Mouse (Mus musculus): ENCODE measurements at regions not wholly inside any gene's neighbourhood (a gene's known extent, or its start where the extent isn't known, plus 50 kb on each side); places are given as distances from the start of the nearest gene placed in this dataset.

DNA sequence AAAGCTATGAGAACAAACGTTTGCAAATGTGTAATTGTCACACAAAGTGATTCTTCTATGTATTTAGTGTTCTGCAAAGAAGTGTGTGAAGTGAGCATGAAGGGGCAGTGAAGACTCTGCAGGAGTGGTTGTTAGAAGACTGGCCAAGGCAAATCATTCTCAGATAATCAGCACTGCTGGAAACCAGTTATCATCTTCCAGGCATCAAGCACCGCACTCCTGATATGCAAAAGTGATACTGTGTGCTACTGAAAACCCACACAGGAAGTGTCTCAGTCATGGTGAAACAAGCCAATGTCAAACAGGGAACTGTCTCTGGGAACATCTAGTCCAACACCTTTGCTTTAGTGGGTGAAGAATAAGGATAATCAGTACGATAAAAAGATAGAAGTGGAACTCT, 427.9 kb upstream of the Cited2 start:
- 71% methylated on average over 3 of the region's 3 CpGs for WGBS
- no peak overlapping the region for H3K27ac ChIP-seq
- H3K4me1 ChIP-seq (ENCODE audit: control insufficient read depth, insufficient read depth, low read length), result no peaks in the 10 kb centered on the region
- no peaks in the 10 kb centered on the region for H3K27me3 ChIP-seq (ENCODE audit: control insufficient read depth, insufficient read depth, low read length)
- no peak overlapping the region for H3K4me3 ChIP-seq
- no peaks in the 10 kb centered on the region for H3K79me2 ChIP-seq (replicated peaks; ENCODE audit: control insufficient read depth, insufficient read depth, low read length)
- H3K9ac ChIP-seq (ENCODE audit: low read depth, low read length), result no peak overlapping the region
- no peak for DNase-seq
- TF ChIP-seq POLR2A (IDR thresholded peaks at IDR 0.05; ENCODE audit: insufficient read depth, low read depth, low read length) (no peak), EP300 (IDR thresholded peaks at IDR 0.05; ENCODE audit: insufficient read depth, low read depth, low read length) (no peak), CTCF (IDR thresholded peaks at IDR 0.05) (no peak)
- H3K36me3 ChIP-seq (ENCODE audit: control insufficient read depth, insufficient read depth, low read length), result no peaks in the 10 kb centered on the region; the same call in 1 of the 2 replicates
- intact Hi-C loops (cut with DNase I), result loop anchor here (10.0 kb wide), 1 partner anchor 430 kb away; the partner anchor contains the start of gene Cited2

DNA sequence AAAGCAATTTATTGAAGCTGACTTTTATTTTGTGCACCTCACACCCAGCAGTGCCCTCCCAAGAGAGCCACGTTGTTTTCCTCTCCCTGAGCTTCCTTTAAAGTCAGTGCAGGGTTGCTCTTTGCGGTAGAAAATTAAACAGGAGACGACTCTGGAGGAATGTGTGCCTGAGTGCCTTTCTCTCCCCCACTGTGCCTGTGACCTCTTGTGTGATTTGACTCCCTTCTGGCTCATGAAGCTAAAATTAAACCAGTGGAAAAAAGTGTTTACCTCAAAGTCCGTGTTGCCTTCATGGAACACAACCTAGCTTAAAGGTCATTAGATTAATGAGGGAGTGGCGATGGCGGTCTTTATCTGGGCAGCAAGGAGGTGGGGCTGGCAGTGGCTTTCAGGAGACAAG, 423.4 kb upstream of the Cited2 start:
- Histone ChIP-seq H3K4me3 (no peak overlapping the region), H3K9ac (ENCODE audit: low read depth, low read length) (no peak overlapping the region), H3K4me1 (ENCODE audit: control insufficient read depth, insufficient read depth, low read length) (no peaks in the 10 kb centered on the region; the same call in 1 of the 2 replicates), H3K79me2 (replicated peaks; ENCODE audit: control insufficient read depth, insufficient read depth, low read length) (no peaks in the 10 kb centered on the region), H3K27ac (peak overlapping the region; percentile 83), H3K27me3 (ENCODE audit: control insufficient read depth, insufficient read depth, low read length) (no peaks in the 10 kb centered on the region), H3K36me3 (ENCODE audit: control insufficient read depth, insufficient read depth, low read length) (no peaks in the 10 kb centered on the region; the same call in 1 of the 2 replicates)
- 33% methylated on average over 6 of the region's 6 CpGs for WGBS
- peak; percentile 20 to 27 for DNase-seq
- intact Hi-C loops (cut with DNase I), result loop anchor here (10.0 kb wide), 1 partner anchor 425 kb away; the partner anchor contains the start of gene Cited2
- TF ChIP-seq CTCF (IDR thresholded peaks at IDR 0.05), result no peak
- TF ChIP-seq EP300 (IDR thresholded peaks at IDR 0.05; ENCODE audit: insufficient read depth, low read depth, low read length), result no peak
- TF ChIP-seq POLR2A (IDR thresholded peaks at IDR 0.05; ENCODE audit: insufficient read depth, low read depth, low read length), result no peak

DNA sequence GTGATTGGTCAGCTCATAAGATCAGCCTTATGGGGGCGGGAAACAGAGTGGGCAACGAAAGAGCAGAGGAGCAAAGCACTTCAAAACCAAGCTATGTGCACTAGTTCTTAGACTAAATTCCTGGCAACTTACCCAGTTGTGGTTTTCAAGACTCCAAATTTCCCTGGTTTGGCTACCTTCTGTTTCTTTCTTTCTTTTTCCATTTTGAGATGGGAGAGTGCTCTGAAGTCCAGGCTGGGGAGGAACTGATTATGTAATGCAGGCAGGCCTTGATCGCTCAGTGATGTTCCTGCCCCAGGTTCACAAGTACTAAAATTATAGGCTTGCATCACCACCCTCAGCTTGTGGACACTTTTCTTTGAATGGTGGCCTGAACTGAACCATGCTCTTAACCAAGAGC, 396.3 kb upstream of the Cited2 start:
- no peak overlapping the region for H3K27ac ChIP-seq
- H3K27me3 ChIP-seq (ENCODE audit: control insufficient read depth, insufficient read depth, low read length), result no peaks in the 10 kb centered on the region
- intact Hi-C loops (cut with DNase I), result no loop called here
- H3K4me3 ChIP-seq, result no peak overlapping the region
- H3K4me1 ChIP-seq (ENCODE audit: control insufficient read depth, insufficient read depth, low read length), result no peaks in the 10 kb centered on the region
- H3K79me2 ChIP-seq (replicated peaks; ENCODE audit: control insufficient read depth, insufficient read depth, low read length), result no peaks in the 10 kb centered on the region
- TF ChIP-seq CTCF (IDR thresholded peaks at IDR 0.05) (no peak), EP300 (IDR thresholded peaks at IDR 0.05; ENCODE audit: insufficient read depth, low read depth, low read length) (no peak), POLR2A (IDR thresholded peaks at IDR 0.05; ENCODE audit: insufficient read depth, low read depth, low read length) (no peak)
- H3K9ac ChIP-seq (ENCODE audit: low read depth, low read length), result no peak overlapping the region
- WGBS, result 79% methylated on average over 3 of the region's 3 CpGs
- H3K36me3 ChIP-seq (ENCODE audit: control insufficient read depth, insufficient read depth, low read length), result peaks cover 2% of the 10 kb centered on the region; the same call in 1 of the 2 replicates
- no peak for DNase-seq

DNA sequence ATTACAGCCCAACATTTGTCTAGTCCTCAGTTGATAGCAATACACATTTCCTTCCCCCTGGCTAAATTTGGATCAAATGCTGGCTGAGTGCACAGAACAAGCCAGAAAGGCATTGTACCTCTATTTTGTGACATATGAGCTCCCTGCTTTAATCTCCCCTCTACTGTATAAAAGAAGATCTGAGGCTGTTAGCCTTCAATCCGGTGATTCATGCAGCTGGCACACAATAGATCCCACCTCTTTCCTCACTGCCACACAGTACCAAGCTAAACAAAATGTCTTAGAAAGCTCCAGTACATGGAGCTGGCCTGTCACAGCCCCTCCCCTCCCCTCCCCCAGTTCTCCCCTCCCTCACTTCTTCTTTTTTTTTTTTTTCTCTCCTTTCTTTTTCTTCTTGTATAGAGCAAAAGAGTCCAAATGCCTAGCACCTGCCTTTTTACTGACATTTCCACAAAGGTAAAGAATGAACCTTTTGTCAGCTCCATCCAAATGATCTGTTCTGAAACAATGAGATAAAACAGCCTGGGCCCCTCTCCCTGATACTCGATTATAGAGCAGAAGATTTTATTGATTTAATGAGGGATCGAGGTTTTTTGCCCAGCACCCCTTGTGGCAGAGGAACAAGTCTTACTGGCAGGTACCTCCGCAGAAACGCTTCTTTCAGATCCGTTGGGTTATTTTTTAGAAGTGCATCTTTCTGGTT, 392.0 kb upstream of the Cited2 start:
- no peaks in the 10 kb centered on the region for H3K27me3 ChIP-seq (ENCODE audit: control insufficient read depth, insufficient read depth, low read length)
- peak overlapping the region; percentile 42 for H3K4me3 ChIP-seq
- H3K27ac ChIP-seq, result peak overlapping the region; percentile 76
- intact Hi-C loops (cut with DNase I), result loop anchor here (5.0 kb wide), 1 partner anchor 36 kb away; no protein-coding TSS in a partner anchor
- TF ChIP-seq POLR2A (IDR thresholded peaks at IDR 0.05; ENCODE audit: insufficient read depth, low read depth, low read length), result no peak
- TF ChIP-seq CTCF (IDR thresholded peaks at IDR 0.05), result no peak
- no peak for TF ChIP-seq EP300 (IDR thresholded peaks at IDR 0.05; ENCODE audit: insufficient read depth, low read depth, low read length)
- H3K9ac ChIP-seq (ENCODE audit: low read depth, low read length), result peak overlapping the region; percentile 62
- DNase-seq, result no peak
- peaks cover 2% of the 10 kb centered on the region; the same call in 1 of the 2 replicates for H3K36me3 ChIP-seq (ENCODE audit: control insufficient read depth, insufficient read depth, low read length)
- H3K79me2 ChIP-seq (replicated peaks; ENCODE audit: control insufficient read depth, insufficient read depth, low read length), result no peaks in the 10 kb centered on the region
- WGBS, result 16% methylated on average over 6 of the region's 6 CpGs
- H3K4me1 ChIP-seq (ENCODE audit: control insufficient read depth, insufficient read depth, low read length), result no peaks in the 10 kb centered on the region

DNA sequence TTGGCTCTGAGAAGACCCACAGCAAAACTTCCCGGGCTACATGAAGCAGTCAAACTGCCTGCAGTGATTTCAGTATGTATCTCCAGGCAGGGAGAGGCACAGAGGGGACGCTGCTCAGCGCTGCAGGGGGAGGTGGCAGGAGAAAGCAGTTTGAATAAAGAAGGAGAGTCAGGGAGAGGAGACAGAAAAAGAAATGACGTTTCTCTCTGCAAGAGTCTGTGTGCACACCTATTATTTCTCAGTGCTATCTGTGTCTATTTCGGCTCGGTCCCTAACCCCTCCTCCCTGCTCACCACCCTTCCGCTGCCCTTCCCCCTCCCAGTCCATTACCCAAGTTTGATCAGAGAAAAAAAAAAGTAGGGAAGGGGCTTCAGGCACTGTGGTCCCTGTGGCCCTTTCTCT, 391.4 kb upstream of the Cited2 start:
- Histone ChIP-seq H3K4me1 (ENCODE audit: control insufficient read depth, insufficient read depth, low read length) (no peaks in the 10 kb centered on the region), H3K36me3 (ENCODE audit: control insufficient read depth, insufficient read depth, low read length) (peaks cover 2% of the 10 kb centered on the region; the same call in 1 of the 2 replicates), H3K79me2 (replicated peaks; ENCODE audit: control insufficient read depth, insufficient read depth, low read length) (no peaks in the 10 kb centered on the region), H3K27ac (peak overlapping the region; percentile 76), H3K27me3 (ENCODE audit: control insufficient read depth, insufficient read depth, low read length) (no peaks in the 10 kb centered on the region), H3K4me3 (peak overlapping the region; percentile 42), H3K9ac (ENCODE audit: low read depth, low read length) (peak overlapping the region; percentile 57)
- DNase-seq, result peak in 1 of 2 experiments; percentile 24
- intact Hi-C loops (cut with DNase I), result loop anchor here (5.0 kb wide), 1 partner anchor 36 kb away; no protein-coding TSS in a partner anchor
- 5% methylated on average over 7 of the region's 7 CpGs for WGBS
- TF ChIP-seq EP300 (IDR thresholded peaks at IDR 0.05; ENCODE audit: insufficient read depth, low read depth, low read length) (no peak), CTCF (IDR thresholded peaks at IDR 0.05) (no peak), POLR2A (IDR thresholded peaks at IDR 0.05; ENCODE audit: insufficient read depth, low read depth, low read length) (no peak)

Data from heart, adult 2 months (tissue).